Mouse (Mus musculus) testis, adult 2 months (tissue): ENCODE results near the gene Crebrf. TPM values are rescaled to one million over a fixed set of nuclear protein-coding genes. Genes with fewer than 3 reads are reported as not detected.

Experiments used
- H3K27ac ChIP-seq: fragments of 200-500 bp; 2 replicates; pipeline ENCODE4 v1.5.1; 2012; ENCODE audit warnings: low read depth, low read length; ENCODE audit not compliant: control insufficient read depth, insufficient read depth
- H3K27me3 ChIP-seq: fragments of 200-500 bp; 2 replicates; pipeline ENCODE4 v1.6.1; 2012; ENCODE audit warnings: mild to moderate bottlenecking, low read length, moderate library complexity; ENCODE audit not compliant: control insufficient read depth, insufficient read depth
- H3K36me3 ChIP-seq: fragments of 200-500 bp; 2 replicates; pipeline ENCODE4 v1.6.1; 2012; ENCODE audit warnings: mild to moderate bottlenecking, low read length; ENCODE audit not compliant: control insufficient read depth, insufficient read depth
- H3K4me1 ChIP-seq: fragments of 200-500 bp; 2 replicates; pipeline ENCODE4 v1.6.1; 2012; ENCODE audit warnings: low read length; ENCODE audit not compliant: control insufficient read depth, insufficient read depth
- H3K4me3 ChIP-seq: fragments of 200-500 bp; 2 replicates; pipeline ENCODE4 v1.5.1; 2012; ENCODE audit warnings: low read depth, mild to moderate bottlenecking, low read length, moderate library complexity, mixed read lengths; ENCODE audit not compliant: control insufficient read depth
- CTCF ChIP-seq: fragments of 200-500 bp; IDR thresholded peaks from 2 replicates; pipeline ENCODE4 v1.5.1; 2012; ENCODE audit warnings: low read depth, mild to moderate bottlenecking, inconsistent platforms, low read length, moderate library complexity; ENCODE audit not compliant: control insufficient read depth, insufficient read depth, insufficient replicate concordance
- POLR2A ChIP-seq: fragments of 200-500 bp; IDR thresholded peaks from 2 replicates; pipeline ENCODE4 v1.6.1; 2012; ENCODE audit warnings: low read depth, mild to moderate bottlenecking, inconsistent platforms, low read length, moderate library complexity; ENCODE audit not compliant: control insufficient read depth
- polyA plus RNA-seq: library from polyadenylated mRNA; depleted of rRNA; stranded (reverse); fragments of >200 nt; gene quantifications from 2 replicates; pipeline ENCODE4 v1.2.3, GENCODE M21; 2012; rRNA removed

Crebrf gene
- polyA plus RNA-seq, 1 experiment = 11.1 TPM

GRCm38 (mm10) chr17:26802886-26803285 is 87.4 kb downstream of the Crebrf start:
- TF ChIP-seq CTCF (no peak), POLR2A (no peak)
- no peaks in the 10 kb centered on the region for H3K27me3 ChIP-seq
- H3K4me1 ChIP-seq = no peaks in the 10 kb centered on the region
- H3K36me3 ChIP-seq = no peaks in the 10 kb centered on the region
- no peak overlapping the region for H3K27ac ChIP-seq
- no peak overlapping the region for H3K4me3 ChIP-seq

- H3K27me3 ChIP-seq = no peaks in the 10 kb centered on the region
- H3K36me3 ChIP-seq = no peaks in the 10 kb centered on the region
- no peak overlapping the region for H3K27ac ChIP-seq
- H3K4me1 ChIP-seq = no peaks in the 10 kb centered on the region
- TF ChIP-seq POLR2A = no peak
- TF ChIP-seq CTCF = no peak
- H3K4me3 ChIP-seq = no peak overlapping the region
Observed at GRCm38 (mm10) chr17:26812607-26813006, 97.2 kb downstream of the Crebrf start.

GRCm38 (mm10) chr17:26813497-26813896 is 98.0 kb downstream of the Crebrf start:
- no peak overlapping the region for H3K4me3 ChIP-seq
- TF ChIP-seq POLR2A (no peak), CTCF (no peak)
- no peak overlapping the region for H3K27ac ChIP-seq
- no peaks in the 10 kb centered on the region for H3K27me3 ChIP-seq
- no peaks in the 10 kb centered on the region for H3K4me1 ChIP-seq
- H3K36me3 ChIP-seq = no peaks in the 10 kb centered on the region

- Histone ChIP-seq H3K27me3 (no peaks in the 10 kb centered on the region), H3K4me1 (no peaks in the 10 kb centered on the region), H3K36me3 (no peaks in the 10 kb centered on the region), H3K4me3 (no peak overlapping the region), H3K27ac (no peak overlapping the region)
- TF ChIP-seq CTCF (no peak), POLR2A (no peak)
Observed at GRCm38 (mm10) chr17:26816810-26817209, 101.4 kb downstream of the Crebrf start.

- no peaks in the 10 kb centered on the region for H3K36me3 ChIP-seq
- TF ChIP-seq CTCF = no peak
- no peak for TF ChIP-seq POLR2A
- H3K4me3 ChIP-seq = no peak overlapping the region
- H3K27me3 ChIP-seq = no peaks in the 10 kb centered on the region
- H3K4me1 ChIP-seq = no peaks in the 10 kb centered on the region
- H3K27ac ChIP-seq = no peak overlapping the region
Observed at GRCm38 (mm10) chr17:26817776-26818175, 102.3 kb downstream of the Crebrf start.

- no peaks in the 10 kb centered on the region for H3K4me1 ChIP-seq
- no peak overlapping the region for H3K27ac ChIP-seq
- H3K27me3 ChIP-seq = no peaks in the 10 kb centered on the region
- no peak overlapping the region for H3K4me3 ChIP-seq
- no peaks in the 10 kb centered on the region for H3K36me3 ChIP-seq
- TF ChIP-seq POLR2A (no peak), CTCF (no peak)
Observed at GRCm38 (mm10) chr17:26826131-26826530, 110.7 kb downstream of the Crebrf start.

Other genes with a start within 250 kb of the Crebrf start
- 115 and 122 TPM in 2 replicates for gene Ergic1, start 154.2 kb upstream of the Crebrf start, polyA plus RNA-seq
- gene Dusp1, start 153.5 kb upstream of the Crebrf start, polyA plus RNA-seq = 19.7 and 24.5 TPM in 2 replicates
- 81.1 and 101 TPM in 2 replicates for gene Atp6v0e, start 52.4 kb upstream of the Crebrf start, polyA plus RNA-seq
- gene Bnip1, start 65.4 kb downstream of the Crebrf start, polyA plus RNA-seq = 25.1 and 26.4 TPM in 2 replicates
- not detected in 2 replicates for gene Nkx2-5, start 129.4 kb downstream of the Crebrf start, polyA plus RNA-seq
- 6.5 TPM in 2 replicates for gene Kifc5b, start 201.4 kb downstream of the Crebrf start, polyA plus RNA-seq
- gene Phf1, start 217.4 kb downstream of the Crebrf start, polyA plus RNA-seq = 132 and 136 TPM in 2 replicates
- gene Cuta, start 223.9 kb downstream of the Crebrf start, polyA plus RNA-seq = 24.0 and 30.9 TPM in 2 replicates
- 109 and 113 TPM in 2 replicates for gene Syngap1, start 225.6 kb downstream of the Crebrf start, polyA plus RNA-seq